Mouse (Mus musculus) erythroblast, embryonic 14.5 days (primary cell): Measurements from ENCODE around the gene Ankrd52.
"Not testable (repeated sequence)": the region's sequence is repeated elsewhere in the genome, so short reads cannot be mapped to it uniquely, and the experiment has no call there.

Experiments
- GATA1 ChIP-seq: IDR thresholded peaks from 2 replicates; pipeline ENCODE4 v1.6.1; 2012; ENCODE audit warnings: low read length, inconsistent platforms, mixed read lengths
- TAL1 ChIP-seq: IDR thresholded peaks from 3 replicates; pipeline ENCODE4 v1.6.1; 2012; ENCODE audit warnings: low read length, inconsistent platforms, mixed read lengths

GRCm38 (mm10) chr10:128332358-128333249 is 44.3 kb upstream of the Ankrd52 start:
- not testable (repeated sequence) for TF ChIP-seq TAL1, GATA1
